Mouse (Mus musculus) E14TG2a.4 (cell line): ENCODE measurements around the gene Thada.
"Not testable (repeated sequence)": the region's sequence is repeated elsewhere in the genome, so short reads cannot be mapped to it uniquely, and the experiment has no call there.

Experiments used
- H3K27me3 ChIP-seq: 2 replicates; pipeline ENCODE4 v1.6.1; 2014; ENCODE audit warnings: low read length, control low read depth; ENCODE audit not compliant: insufficient read depth
- H3K36me3 ChIP-seq: 2 replicates; pipeline ENCODE4 v1.6.1; 2014; ENCODE audit warnings: low read length, control low read depth; ENCODE audit not compliant: insufficient read depth
- H3K4me1 ChIP-seq: replicated peaks from 2 replicates; pipeline ENCODE4 v1.6.1; 2014; ENCODE audit warnings: low read depth, low read length, control low read depth
- H3K4me3 ChIP-seq: replicated peaks from 2 replicates; pipeline ENCODE4 v1.5.1; 2014; ENCODE audit warnings: mild to moderate bottlenecking, low read length
- H3K9me3 ChIP-seq: 2 replicates; pipeline ENCODE4 v1.6.1; 2014; ENCODE audit warnings: low read length, control low read depth
- CTCF ChIP-seq: conservative IDR thresholded peaks from 2 replicates; pipeline ENCODE4 v1.5.1; 2014; ENCODE audit warnings: low read length
- NANOG ChIP-seq: IDR thresholded peaks from 2 replicates; pipeline ENCODE4 v1.6.1; 2014; ENCODE audit warnings: borderline replicate concordance, low read length, mixed read lengths
- POU5F1 ChIP-seq: IDR thresholded peaks from 2 replicates; pipeline ENCODE4 v1.6.1; 2014; ENCODE audit warnings: low read length, borderline replicate concordance

The Thada gene

DNA sequence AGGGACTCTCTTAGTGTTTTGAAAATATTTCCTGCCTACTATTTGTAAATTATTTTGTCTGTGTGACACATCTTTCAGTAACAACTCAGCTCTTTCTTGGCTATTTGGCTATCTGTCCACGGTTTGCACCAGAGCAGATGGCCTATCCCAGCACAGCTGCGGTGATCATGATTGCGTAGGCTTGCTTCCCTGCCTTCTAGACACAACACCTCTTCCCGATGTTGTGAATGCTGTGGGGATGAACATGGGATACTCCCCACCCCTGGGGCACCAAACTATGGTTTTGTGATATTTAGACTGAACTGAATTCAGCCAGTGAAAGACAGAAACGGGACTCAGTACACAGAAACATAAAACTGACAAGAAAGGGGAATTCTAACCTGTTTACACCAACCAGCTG lies 144.7 kb downstream of the Thada start:
- Histone ChIP-seq H3K4me3 (no peak overlapping the region), H3K4me1 (no peaks in the 10 kb centered on the region; the same call in 1 of the 2 replicates), H3K9me3 (no peaks in the 10 kb centered on the region), H3K27me3 (no peaks in the 10 kb centered on the region), H3K36me3 (peaks cover 44% of the 10 kb centered on the region)
- TF ChIP-seq CTCF, result no peak

DNA sequence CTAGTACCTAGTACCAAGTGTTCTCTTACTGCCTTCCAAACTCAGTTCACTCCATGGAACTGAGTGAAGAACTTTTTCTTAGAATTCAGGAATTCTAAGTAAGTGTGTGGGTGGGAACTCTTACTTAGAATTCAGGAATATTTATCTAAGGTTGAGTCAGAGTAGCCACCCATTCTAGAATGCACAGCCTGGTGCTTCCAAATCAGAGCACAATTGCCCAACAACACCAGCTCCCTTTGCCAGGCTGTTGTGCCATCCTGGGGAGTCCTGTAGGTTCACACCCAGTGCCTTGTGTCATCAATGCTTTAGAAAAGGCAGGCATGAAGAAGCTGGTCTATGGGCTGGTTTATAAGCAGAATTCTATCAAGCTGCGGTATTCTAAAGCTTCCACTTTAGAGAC lies 145.4 kb downstream of the Thada start:
- no peak for TF ChIP-seq NANOG
- no peak for TF ChIP-seq CTCF
- TF ChIP-seq POU5F1, result no peak
- Histone ChIP-seq H3K36me3 (peaks cover 38% of the 10 kb centered on the region), H3K4me3 (no peak overlapping the region), H3K9me3 (no peaks in the 10 kb centered on the region), H3K4me1 (no peaks in the 10 kb centered on the region; the same call in 1 of the 2 replicates), H3K27me3 (no peaks in the 10 kb centered on the region)

DNA sequence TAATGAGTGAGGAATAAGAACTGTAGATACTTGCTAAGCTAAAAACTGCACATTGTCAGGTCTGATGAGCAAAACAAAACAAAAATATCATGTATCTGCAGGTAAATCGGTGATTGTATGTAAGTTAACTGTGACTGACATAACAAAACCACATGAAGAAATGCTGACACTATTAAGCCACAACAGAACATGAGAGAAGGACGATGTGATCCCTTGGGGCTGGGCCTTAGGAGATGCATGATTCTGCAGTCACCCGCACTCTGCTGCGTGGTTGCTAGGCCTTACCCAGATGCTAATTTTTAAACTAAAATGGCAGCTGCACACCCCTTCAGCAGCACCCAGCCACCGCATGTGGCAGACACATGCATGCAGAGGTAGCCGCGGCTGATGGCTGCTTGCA lies 151.7 kb downstream of the Thada start:
- H3K4me1 ChIP-seq, result peaks cover 19% of the 10 kb centered on the region
- TF ChIP-seq CTCF (no peak), POU5F1 (no peak), NANOG (no peak)

GRCm38 (mm10) chr17:84313494-84313893 lies 152.5 kb downstream of the Thada start:
- peaks cover 27% of the 10 kb centered on the region for H3K36me3 ChIP-seq
- H3K27me3 ChIP-seq, result no peaks in the 10 kb centered on the region
- peaks cover 19% of the 10 kb centered on the region for H3K4me1 ChIP-seq
- TF ChIP-seq POU5F1, result no peak
- no peak for TF ChIP-seq CTCF
- no peak for TF ChIP-seq NANOG
- no peaks in the 10 kb centered on the region for H3K9me3 ChIP-seq
- H3K4me3 ChIP-seq, result no peak overlapping the region

More for the DNA sequence above, 151.7 kb downstream of the Thada start:
- no peaks in the 10 kb centered on the region for H3K27me3 ChIP-seq
- H3K9me3 ChIP-seq, result no peaks in the 10 kb centered on the region
- peaks cover 18% of the 10 kb centered on the region for H3K36me3 ChIP-seq
- no peak overlapping the region for H3K4me3 ChIP-seq

DNA sequence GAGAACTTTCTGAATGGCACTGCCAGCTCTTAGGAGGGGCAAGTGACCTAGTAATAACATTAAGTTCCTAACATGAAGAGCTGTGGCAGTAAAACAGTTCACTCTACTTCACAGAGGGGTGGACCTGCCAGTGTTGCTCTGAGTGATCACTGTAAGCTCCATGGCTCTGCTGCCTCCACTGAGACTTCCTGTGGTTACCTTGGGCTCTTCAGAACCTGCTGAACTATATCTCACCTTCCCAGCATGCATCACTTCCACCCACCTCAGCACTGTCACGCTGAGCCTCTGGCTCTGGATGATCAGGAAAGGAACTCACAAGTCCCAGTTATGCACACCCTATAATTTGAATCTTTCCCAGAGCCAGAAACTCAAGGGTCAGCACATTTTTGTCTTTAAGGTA lies 159.9 kb downstream of the Thada start:
- Histone ChIP-seq H3K27me3 (no peaks in the 10 kb centered on the region), H3K4me3 (no peak overlapping the region), H3K36me3 (peaks cover 79% of the 10 kb centered on the region), H3K9me3 (no peaks in the 10 kb centered on the region), H3K4me1 (peaks cover 7% of the 10 kb centered on the region; the same call in 1 of the 2 replicates)
- no peak for TF ChIP-seq POU5F1

DNA sequence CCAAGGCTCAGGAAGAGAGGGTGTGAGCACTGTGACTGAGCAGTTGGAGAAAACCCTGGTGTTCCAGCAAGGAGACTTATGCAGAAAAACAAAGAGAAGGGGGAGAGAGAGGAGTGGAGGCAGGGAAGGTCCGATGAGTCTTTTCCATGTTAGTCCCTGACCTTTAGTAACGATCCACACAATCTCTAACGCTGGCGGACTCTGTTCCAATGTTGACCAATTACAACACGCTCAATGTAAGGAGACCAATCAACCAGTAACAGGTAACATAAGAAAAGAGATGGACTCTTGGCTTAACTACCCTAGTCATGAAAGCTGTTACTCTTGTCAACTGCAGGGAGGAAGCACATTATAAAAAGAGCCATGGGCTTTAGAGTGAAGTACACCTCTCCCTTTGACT lies 160.9 kb downstream of the Thada start:
- H3K36me3 ChIP-seq, result peaks cover 75% of the 10 kb centered on the region
- TF ChIP-seq CTCF (no peak), NANOG (no peak), POU5F1 (no peak)
- H3K4me1 ChIP-seq, result peaks cover 7% of the 10 kb centered on the region; the same call in 1 of the 2 replicates
- H3K4me3 ChIP-seq, result no peak overlapping the region
- H3K27me3 ChIP-seq, result no peaks in the 10 kb centered on the region
- no peaks in the 10 kb centered on the region for H3K9me3 ChIP-seq

GRCm38 (mm10) chr17:84304141-84304540 lies 161.9 kb downstream of the Thada start:
- H3K4me1 ChIP-seq, result peaks cover 7% of the 10 kb centered on the region; the same call in 1 of the 2 replicates
- H3K4me3 ChIP-seq, result no peak overlapping the region
- H3K9me3 ChIP-seq, result no peaks in the 10 kb centered on the region
- no peak for TF ChIP-seq CTCF
- TF ChIP-seq NANOG, result no peak
- no peak for TF ChIP-seq POU5F1
- no peaks in the 10 kb centered on the region for H3K27me3 ChIP-seq
- H3K36me3 ChIP-seq, result peaks cover 73% of the 10 kb centered on the region

- H3K4me1 ChIP-seq, result no peaks in the 10 kb centered on the region
- H3K9me3 ChIP-seq, result no peaks in the 10 kb centered on the region
- no peaks in the 10 kb centered on the region for H3K27me3 ChIP-seq
- no peak overlapping the region for H3K4me3 ChIP-seq
- H3K36me3 ChIP-seq, result peaks cover 52% of the 10 kb centered on the region
- no peak for TF ChIP-seq CTCF
- no peak for TF ChIP-seq POU5F1
- TF ChIP-seq NANOG, result no peak
Observed at GRCm38 (mm10) chr17:84297976-84298375, 168.0 kb downstream of the Thada start.

GRCm38 (mm10) chr17:84293221-84293620 lies 172.8 kb downstream of the Thada start:
- H3K36me3 ChIP-seq, result peaks cover 43% of the 10 kb centered on the region
- TF ChIP-seq CTCF, result no peak
- H3K27me3 ChIP-seq, result no peaks in the 10 kb centered on the region
- no peaks in the 10 kb centered on the region for H3K9me3 ChIP-seq
- H3K4me3 ChIP-seq, result no peak overlapping the region
- no peaks in the 10 kb centered on the region for H3K4me1 ChIP-seq

- peaks cover 27% of the 10 kb centered on the region for H3K36me3 ChIP-seq
- not testable (repeated sequence) for H3K4me1 ChIP-seq, H3K4me3 ChIP-seq, H3K9me3 ChIP-seq, H3K27me3 ChIP-seq
Observed at GRCm38 (mm10) chr17:84291228-84291627, 174.8 kb downstream of the Thada start.
